Mouse (Mus musculus) thymus, postnatal 14 days (tissue): ENCODE results near the gene Vmn2r82.
"Not testable (repeated sequence)": the region's sequence is repeated elsewhere in the genome, so short reads cannot be mapped to it uniquely, and the experiment has no call there.

ENCODE experiments used
- DNase-seq: peaks from one replicate; pipeline ENCODE4 v3.0.0; 2021

The Vmn2r82 gene

DNA sequence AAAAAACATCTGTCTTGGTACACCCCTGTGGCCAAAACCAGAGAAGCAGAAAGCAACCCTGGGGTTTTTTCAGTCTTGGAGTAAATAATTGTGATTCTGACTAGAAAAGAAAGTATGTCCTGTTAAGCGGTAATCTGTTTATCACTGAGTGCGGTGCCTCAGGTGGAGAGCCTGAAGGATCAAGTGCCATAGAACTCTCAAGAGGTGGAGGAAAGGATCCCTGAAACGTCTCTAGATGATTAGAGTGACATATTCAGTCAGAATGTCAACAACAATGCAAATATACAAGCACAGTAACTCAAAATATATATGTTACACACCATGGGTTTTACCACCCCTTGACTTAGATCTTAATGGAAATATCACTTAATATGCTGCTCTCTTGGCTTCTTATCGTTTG lies at the start of gene Vmn2r82:
Vmn2r82 (plus strand) TSS at position 301 of the 400 bp plus-strand sequence.
- DNase-seq: not testable (repeated sequence)

DNA sequence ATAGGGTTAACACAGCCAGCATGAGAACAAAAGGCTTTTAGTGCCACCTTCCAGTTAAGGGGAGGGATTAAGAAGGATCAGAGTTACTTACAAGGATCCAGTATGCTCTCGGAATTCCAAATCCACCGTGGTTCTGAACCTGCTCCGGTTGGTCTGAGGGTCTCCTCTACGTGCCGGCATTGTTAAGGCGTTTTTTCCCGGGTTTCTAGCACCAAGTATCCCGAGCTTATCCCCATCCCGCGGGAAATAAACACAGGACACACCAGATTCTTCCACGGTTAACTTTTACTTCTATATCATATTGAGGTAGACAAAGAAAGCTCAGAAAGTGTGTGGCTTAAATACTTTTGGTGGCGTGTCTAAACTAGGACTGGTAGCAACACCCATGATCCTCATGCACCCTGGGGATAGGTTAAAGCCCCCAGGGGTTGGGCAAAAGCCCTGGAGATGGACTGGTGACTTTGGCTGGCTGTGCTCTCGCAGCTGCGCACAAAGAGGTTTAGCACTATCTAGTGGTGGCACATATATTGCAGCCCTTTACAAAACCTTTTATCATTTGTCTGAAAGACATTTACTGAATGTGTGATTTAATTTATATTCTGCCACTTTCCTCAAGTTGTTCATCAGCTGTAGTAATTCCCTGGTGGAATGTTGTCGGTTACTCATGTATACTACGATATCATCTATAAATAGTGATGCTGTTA lies 34.1 kb upstream of the Vmn2r82 start:
- DNase-seq: not testable (repeated sequence)

DNA sequence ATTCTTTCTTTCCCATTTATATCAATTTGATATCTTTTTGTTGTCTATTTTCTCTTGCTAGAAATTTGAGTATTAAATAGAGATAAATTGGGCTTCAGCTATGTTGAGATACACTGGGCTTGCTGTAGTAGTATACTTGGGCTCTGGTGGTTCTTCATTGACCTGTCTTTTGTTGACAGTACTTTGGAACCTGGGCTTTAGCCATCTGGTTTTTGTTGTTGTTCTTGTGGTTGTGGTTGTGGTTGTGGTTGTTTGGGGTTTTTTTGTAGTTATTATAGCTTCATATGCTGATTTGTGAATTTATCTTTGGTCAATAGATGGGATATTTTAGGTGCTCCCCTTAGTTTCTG lies 33.6 kb upstream of the Vmn2r82 start:
- no peak for DNase-seq

DNA sequence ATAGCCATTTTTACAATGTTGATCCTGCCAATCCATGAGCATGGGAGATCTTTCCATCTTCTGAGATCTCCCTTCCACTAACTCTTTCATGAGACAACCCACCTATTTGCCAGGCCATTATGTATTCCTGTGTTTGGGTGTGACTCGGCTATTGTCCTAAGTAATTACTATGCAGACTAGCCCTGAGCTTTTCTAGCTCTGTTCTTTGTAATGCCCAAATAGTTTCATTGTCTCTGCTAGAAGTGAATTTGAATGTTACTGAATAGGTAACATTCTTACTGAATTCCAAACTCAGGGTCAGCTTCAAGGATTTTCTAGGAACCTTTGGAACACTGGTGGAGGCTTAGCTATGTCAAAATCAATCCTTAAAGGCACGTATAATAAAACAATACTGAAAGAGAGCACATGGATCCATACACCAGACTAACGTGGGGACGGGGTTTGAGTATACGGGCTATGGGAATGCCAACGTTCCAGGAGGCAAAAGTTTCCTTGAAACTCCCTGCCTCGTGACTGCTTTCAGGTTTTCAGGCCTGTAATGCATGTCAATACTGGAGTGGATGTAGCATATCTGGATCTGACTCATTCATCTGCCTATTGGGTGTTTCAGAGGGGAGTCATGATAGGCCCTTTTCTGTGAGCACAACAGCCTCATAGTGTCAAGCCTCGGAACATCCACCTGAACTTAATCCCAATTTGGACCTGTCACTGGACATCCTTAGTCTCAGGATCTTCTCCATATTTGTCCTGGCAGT lies 43.8 kb downstream of the Vmn2r82 start:
- not testable (repeated sequence) for DNase-seq

DNA sequence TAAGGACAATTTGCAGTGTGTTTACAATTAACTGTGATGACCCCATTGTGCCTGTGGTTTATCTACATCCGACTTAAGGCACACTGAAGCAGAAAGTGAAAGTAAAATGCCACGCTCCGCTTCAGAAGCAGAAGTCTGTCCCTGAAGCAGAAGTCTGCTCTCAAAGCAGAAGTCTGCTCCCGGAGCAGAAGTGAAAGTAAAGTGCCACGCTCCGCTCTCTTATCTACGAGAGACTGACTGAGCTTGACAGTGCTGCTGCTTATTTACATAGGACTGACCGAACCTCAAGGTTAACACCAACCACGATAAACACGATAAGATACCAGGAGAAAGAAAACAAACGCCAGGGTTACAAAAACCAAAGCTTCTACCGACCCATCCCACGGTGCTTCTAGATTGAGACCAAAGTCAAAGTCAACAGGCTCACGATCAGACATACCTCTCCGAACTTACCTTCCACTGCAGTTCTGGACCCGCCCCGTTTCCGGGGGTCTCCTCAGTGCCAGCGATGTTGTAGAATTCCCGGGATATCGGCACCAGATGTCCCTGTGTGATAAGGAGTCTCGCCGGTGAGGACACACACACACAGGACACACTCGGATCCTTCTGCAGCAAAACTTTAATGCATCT lies 60.9 kb downstream of the Vmn2r82 start:
- peak; percentile 16 for DNase-seq

DNA sequence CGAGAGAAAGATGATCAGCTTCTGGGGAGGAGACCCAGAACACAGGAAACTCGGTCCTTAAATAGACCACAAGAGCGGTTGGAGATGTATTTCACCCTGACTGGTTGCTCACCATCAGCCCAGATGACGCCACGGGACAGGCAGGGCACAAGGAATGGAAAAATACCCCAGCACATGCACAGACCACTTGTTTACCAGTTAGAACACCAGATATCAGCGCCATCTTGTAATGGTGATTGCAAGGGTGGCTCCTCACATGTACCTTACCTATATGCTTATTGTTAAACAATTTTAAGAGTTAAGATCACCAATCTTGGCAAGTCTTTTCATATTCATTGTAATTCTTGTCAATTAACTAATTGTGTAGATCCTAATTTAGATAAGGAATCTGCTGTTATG lies 61.5 kb downstream of the Vmn2r82 start:
- not testable (repeated sequence) for DNase-seq

DNA sequence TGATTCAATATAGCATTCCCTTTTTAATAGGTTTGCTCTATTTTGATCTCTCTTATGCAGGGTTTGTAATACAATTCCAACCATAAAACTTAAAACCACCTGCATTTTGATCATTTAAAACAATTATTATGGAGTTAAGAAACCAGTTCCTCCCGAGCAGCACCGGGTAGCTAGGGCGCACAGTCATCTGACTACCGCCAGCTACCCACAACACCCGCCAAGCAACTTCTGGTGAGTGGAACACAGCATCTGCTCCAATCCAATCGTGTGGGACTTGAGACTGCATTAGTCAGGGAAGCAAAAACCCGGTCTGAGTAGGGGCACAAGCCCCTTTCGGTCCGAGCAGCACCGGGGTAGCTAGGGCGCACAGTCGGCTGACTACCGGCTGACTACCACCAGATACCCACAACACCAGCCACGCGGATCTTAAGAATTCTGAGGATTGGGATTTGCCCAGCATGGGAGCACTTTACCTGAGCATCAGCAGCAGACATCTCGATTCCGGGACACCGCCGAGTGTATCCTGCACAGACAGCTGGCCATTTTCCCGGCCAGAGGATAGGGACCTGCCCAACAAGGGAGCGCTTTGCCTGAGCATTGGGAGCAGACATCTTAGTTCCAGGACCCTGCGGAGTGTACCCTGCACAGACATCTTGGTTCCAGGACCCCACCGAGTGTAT lies 79.0 kb downstream of the Vmn2r82 start:
- DNase-seq: not testable (repeated sequence)
